Mouse (Mus musculus) cerebellum, adult 2 months (tissue): ENCODE measurements around the gene Trub1. TPM values are rescaled to one million over a fixed set of nuclear protein-coding genes. Genes with fewer than 3 reads are reported as not detected.

Experiments
- DNase-seq, 2 experiments: peaks; one replicate each; pipeline ENCODE4 v3.0.0; 2021
- H3K27ac ChIP-seq: fragments of 200-500 bp; 2 replicates; pipeline ENCODE4 v1.5.1; 2012; ENCODE audit warnings: low read length, control low read depth, inconsistent platforms; ENCODE audit not compliant: insufficient read depth
- H3K27me3 ChIP-seq: fragments of 200-500 bp; 2 replicates; pipeline ENCODE4 v1.6.1; 2012; ENCODE audit warnings: inconsistent platforms, mild to moderate bottlenecking, low read length, moderate library complexity; ENCODE audit not compliant: control insufficient read depth, insufficient read depth
- H3K4me1 ChIP-seq: fragments of 200-500 bp; 2 replicates; pipeline ENCODE4 v1.6.1; 2011; ENCODE audit warnings: low read length; ENCODE audit not compliant: control insufficient read depth, insufficient read depth
- H3K4me3 ChIP-seq: fragments of 200-500 bp; replicated peaks from 2 replicates; pipeline ENCODE3; 2011; ENCODE audit warnings: mild to moderate bottlenecking, low read depth, low read length, control low read depth; ENCODE audit not compliant: insufficient read depth
- CTCF ChIP-seq: fragments of 200-500 bp; IDR thresholded peaks from 2 replicates; pipeline ENCODE4 v1.5.1; 2011; ENCODE audit warnings: low read depth, mild to moderate bottlenecking, control low read depth, low read length, moderate library complexity, borderline replicate concordance; ENCODE audit not compliant: insufficient read depth
- POLR2A ChIP-seq: fragments of 200-500 bp; IDR thresholded peaks from 2 replicates; pipeline ENCODE4 v1.6.1; 2011; ENCODE audit warnings: low read length, control low read depth, borderline replicate concordance; ENCODE audit not compliant: insufficient read depth
- WGBS: fragments of 180-500 bp; shearing (Covaris S2); methylation state at CpG from one replicate; pipeline ENCODE4 v1.1.7; 2018; 5-methylcytosine and 5-hydroxymethylcytosine counted together
- polyA plus RNA-seq: library from polyadenylated mRNA; depleted of rRNA; stranded (reverse); fragments of >200 nt; gene quantifications from 2 replicates; pipeline ENCODE4 v1.2.3, GENCODE M21; 2012; rRNA removed

The Trub1 gene
- 17.8 and 19.0 TPM in 2 replicates for polyA plus RNA-seq

DNA sequence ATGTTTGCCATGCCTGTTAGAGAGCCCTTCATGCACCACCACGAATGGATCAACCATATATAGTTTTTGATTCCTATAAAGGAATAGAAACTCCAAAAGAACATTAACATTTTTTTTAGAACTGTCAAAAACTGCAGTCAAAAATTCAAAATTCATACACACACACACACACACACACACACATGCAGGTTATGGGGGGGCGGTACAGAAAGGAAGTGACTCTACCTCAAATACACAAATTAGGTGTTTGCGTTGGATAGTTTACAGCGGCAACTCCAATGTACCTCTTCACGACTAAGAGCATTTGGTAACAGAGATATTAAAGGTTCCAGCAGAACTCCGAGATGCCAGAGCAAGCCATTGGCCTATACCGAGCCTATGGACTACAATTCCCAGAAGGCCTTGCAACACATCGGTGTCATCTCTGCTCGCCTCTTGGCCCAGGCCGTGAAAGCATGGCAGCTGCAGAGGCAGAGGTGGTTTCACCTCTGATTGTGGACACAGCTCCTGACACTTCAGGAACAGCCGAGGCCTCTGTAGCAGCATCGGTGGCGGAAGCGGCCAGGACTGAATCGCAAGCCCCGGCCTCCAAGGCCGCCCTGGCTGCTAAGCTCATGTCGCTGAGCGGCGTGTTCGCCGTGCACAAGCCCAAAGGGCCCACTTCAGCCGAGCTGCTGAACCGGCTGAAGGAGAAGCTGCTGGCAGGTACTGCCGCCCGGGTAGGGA, at the start of gene Trub1:
Trub1 (plus strand) TSS at position 421 of the 726 bp plus-strand sequence.
- Histone ChIP-seq H3K4me3 (peak within 1 kb of the TSS; percentile 96), H3K27me3 (no peaks in the 10 kb centered on the region), H3K27ac (0 out of 2 replicates have a peak within 1 kb of the TSS, but pooled peaks have one; percentile 39), H3K4me1 (no peaks in the 10 kb centered on the region)
- 6% methylated on average over 26 of the region's 26 CpGs for WGBS
- DNase-seq = peak; percentile 87
- TF ChIP-seq POLR2A (peak; percentile 65; the same call in 1 of the 2 replicates), CTCF (no peak)

DNA sequence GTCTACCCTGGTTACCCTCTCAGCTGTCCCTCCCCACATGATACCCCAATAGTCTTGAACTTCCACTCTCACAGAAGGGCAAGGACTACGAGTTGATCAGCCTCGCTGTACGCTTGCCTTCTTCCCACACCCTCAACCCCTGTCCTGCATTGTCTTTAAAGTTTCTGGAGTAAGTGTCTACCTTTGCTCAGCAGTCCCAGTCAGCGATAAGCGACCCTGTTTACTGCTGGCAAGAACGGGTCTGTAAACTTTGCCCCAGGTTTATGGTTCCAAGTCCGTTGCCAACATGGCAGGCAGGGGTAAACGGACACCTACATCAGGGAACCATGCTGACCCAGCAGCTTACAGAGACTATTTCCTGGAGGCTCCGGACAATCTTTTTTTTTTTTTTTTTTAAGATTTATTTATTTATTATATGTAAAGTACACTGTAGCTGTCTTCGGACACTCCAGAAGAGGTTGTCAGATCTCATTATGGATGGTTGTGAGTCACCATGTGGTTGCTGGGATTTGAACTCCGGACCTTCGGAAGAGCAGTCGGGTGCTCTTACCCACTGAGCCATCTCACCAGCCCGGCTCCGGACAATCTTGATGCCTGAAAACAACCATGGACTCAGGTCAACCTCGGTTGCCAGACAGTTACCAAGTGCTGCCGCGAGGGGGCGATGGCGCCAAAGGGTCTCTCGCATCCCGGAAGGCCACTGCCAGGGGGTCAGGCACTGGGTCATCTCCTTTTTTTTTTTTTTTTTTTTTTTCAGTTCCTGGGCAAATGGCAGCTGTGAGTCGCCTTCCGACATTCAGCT, 48.8 kb upstream of the Trub1 start:
- peak; percentile 66 to 79 for DNase-seq
- H3K4me1 ChIP-seq = no peaks in the 10 kb centered on the region
- H3K4me3 ChIP-seq = no peak overlapping the region
- 11% methylated on average over 24 of the region's 24 CpGs for WGBS
- no peak overlapping the region for H3K27ac ChIP-seq
- no peaks in the 10 kb centered on the region for H3K27me3 ChIP-seq
- TF ChIP-seq POLR2A (no peak), CTCF (peak; percentile 83)

DNA sequence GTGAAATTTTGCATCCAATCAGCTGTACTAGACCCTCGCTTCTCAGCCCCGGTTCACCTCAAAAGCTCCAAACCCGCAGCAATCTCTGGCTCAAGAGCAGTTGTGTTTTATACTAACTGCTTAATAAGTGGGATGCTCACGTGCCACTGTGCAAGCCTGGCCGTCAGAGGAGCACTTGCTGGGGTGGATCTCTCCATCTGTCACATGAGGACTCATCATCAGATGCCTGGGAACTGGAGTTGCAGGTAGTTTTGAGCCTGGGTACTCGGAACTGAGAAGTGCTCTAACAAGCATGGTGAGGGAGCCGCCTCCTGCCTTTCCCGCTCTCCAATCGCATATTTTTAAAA, 48.2 kb upstream of the Trub1 start:
- no peak overlapping the region for H3K27ac ChIP-seq
- TF ChIP-seq POLR2A (no peak), CTCF (no peak)
- no peaks in the 10 kb centered on the region for H3K27me3 ChIP-seq
- no peak overlapping the region for H3K4me3 ChIP-seq
- WGBS = 15% methylated on average over 9 of the region's 9 CpGs
- peak in 1 of 2 experiments; percentile 15 for DNase-seq
- H3K4me1 ChIP-seq = no peaks in the 10 kb centered on the region

DNA sequence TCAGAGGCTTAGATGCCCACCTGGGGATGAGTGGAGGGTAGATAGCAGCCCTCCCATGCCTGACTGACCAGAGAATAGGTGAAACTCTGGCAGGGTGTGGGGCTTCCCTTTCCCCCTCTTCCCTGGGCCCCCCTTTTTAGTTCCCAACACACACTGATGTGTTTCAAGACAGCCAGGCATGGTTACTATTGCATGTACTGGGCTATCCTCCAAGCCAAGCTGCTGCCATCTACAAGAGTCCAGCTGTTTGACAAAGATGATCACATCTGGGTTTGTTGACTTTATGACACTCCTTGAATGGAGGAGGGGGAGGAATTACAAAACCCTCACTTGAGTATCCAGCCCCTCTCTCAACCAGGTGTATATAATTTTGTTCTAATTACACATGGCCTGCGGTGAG, 44.8 kb upstream of the Trub1 start:
- no peak for DNase-seq
- Histone ChIP-seq H3K4me3 (no peak overlapping the region), H3K4me1 (peaks cover 9% of the 10 kb centered on the region), H3K27ac (no peak overlapping the region), H3K27me3 (no peaks in the 10 kb centered on the region)
- TF ChIP-seq POLR2A (no peak), CTCF (no peak)
- 97% methylated on average over 1 of the region's 1 CpGs for WGBS

DNA sequence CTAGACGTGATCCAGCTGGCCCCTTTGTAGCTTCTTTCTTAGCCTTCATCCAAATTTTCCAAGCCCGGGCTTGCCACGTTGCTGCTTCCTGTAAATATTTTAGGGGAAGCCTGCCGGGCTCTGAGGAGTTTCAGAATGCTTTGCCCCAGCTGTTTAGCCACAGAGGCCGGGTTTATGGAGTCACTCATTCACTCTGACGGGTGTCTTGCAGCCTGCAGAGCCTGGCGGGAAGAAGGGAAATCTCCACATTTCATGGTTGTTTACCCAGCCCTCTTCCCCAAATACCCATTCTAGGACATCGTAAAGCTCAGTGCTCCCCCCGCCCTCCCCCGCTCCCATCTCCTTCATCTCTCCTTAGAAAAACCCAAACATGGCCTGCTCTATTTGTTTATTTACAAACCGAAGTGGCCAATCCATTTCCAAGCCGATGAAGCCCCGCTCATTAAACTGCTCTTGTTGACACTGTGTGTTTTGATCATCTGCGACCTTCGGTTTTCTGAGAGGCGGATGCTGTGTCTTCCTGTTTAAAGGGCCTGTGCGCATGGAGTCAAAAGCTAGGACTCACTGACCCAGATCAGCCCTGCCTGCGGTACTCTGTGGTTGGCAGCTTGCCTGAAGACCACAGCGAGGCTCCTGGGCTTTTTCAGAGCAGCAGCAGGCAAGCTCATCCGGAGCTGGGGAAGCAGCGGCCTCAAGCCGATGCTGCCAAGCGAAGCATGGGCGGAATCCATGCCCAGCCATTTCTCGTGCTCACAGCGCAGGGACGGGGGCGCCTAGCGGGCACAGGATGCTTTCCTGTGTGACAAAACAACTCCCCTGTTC, 41.1 kb upstream of the Trub1 start:
- no peak overlapping the region; the same call in 1 of the 2 replicates for H3K27ac ChIP-seq

DNA sequence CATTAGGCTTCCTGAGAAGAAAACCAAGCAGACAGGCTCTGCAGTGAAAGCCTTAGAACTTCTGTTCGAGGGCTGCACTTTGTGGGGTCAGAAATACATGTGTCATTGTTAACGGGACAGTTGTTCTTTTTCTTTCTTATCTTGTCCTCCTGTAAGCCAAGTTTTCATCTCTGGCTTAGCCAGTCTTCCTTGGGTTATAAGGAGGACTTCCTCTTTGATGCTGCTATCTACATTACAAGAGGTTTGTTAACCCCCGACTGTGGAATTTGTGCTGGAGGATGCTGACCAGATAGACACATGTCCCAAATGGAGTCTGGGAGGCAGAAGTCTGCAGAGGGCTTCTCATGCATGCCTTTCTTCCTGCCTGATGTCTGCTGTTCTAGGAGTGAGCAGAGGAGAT, 39.5 kb upstream of the Trub1 start:
- Histone ChIP-seq H3K4me3 (no peak overlapping the region), H3K27ac (no peak overlapping the region), H3K4me1 (peaks cover 9% of the 10 kb centered on the region), H3K27me3 (no peaks in the 10 kb centered on the region; the same call in 1 of the 2 replicates)
- 93% methylated on average over 3 of the region's 3 CpGs for WGBS
- DNase-seq = no peak
- no peak for TF ChIP-seq CTCF
- no peak for TF ChIP-seq POLR2A

More for the DNA sequence above, 41.1 kb upstream of the Trub1 start:
- no peak for TF ChIP-seq POLR2A
- TF ChIP-seq CTCF = no peak
- Histone ChIP-seq H3K4me1 (peaks cover 9% of the 10 kb centered on the region), H3K27me3 (no peaks in the 10 kb centered on the region; the same call in 1 of the 2 replicates), H3K4me3 (peak overlapping the region; percentile 3)
- DNase-seq = peak; percentile 71 to 83
- WGBS = 31% methylated on average over 29 of the region's 29 CpGs

DNA sequence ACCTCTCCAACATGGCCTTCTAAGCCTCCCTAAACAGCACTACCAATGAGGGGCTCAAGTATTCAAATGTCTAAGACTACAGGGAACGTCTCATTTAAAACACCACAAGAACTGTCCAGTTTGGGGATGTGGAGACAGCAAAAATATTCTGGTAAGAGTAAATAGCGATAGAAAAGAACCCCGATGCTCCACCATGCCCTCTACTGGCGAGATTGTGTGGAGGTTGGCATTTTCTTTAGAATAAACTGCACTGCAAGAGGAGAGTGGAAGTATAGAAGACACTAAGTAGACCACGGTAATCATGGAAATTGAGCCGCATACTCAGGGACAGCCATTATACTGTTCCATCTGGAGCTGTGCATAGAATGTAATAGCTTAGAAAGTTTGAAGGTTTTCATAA, 38.8 kb upstream of the Trub1 start:
- WGBS = 89% methylated on average over 6 of the region's 6 CpGs
- Histone ChIP-seq H3K4me1 (peaks cover 9% of the 10 kb centered on the region), H3K4me3 (no peak overlapping the region), H3K27me3 (no peaks in the 10 kb centered on the region; the same call in 1 of the 2 replicates), H3K27ac (no peak overlapping the region)
- no peak for TF ChIP-seq POLR2A
- no peak for TF ChIP-seq CTCF
- no peak for DNase-seq
